ENCODE assay signal across 12 mouse cellular contexts in the genomic region with DNA sequence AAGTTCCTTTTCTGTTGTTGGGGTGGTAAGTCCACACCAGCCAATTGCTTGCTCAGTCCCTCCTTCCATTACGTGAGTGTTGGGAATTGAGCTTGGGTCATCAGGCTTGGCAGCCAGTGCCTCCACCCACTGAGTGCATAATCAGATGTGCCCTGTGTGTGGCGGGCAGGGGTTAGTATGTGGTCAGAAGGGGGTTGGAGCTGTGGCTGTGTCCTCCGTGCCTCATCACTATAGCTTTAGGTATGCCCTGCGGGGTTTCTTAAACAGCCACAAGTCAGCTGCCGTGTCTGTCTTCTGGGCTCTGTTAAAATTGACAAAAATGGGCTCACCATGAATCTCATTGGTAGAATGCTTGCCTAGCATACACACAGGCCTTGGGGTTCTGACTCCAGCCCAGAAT. TPM values are rescaled to one million over a fixed set of nuclear protein-coding genes. Genes with fewer than 3 reads are reported as not detected.
"Had no signal": no experiment of that assay in that cellular context is flagged by ENCODE, and none has a peak within 500 bp of the region (broad histone marks: within the 10 kb centered on the region; RNA-seq: fewer than 3 reads in every experiment).

No protein-coding gene starts in this region.

- ATAC-seq: midbrain, embryonic 16.5 days had no signal

- DNase-seq: lung, adult 18-20 months; lung, embryonic 14.5 days; lung, postnatal 14 days; lung, postnatal 4 days; midbrain, embryonic 14.5 days; right cerebral cortex, postnatal 14 days; thymus, adult 2 months; thymus, postnatal 25 days; thymus, postnatal 4 days had no signal

RNA-seq across cellular contexts. Expression of gene Rassf10, which starts 46.9 kb away (rescaled TPM):
- total RNA-seq: neutrophil, adult 5-6 weeks had no signal
- polyA plus RNA-seq: liver, embryonic 16.5 days had no signal
